ENCODE assay signal across 16 mouse cellular contexts in genomic region chr7:73637101-73637809, GRCm38 (mm10).
DNase-seq lines count a peak whose midpoint lies in the region; ATAC-seq and TF ChIP-seq lines count a peak whose summit lies in the region.
"Had no signal": no experiment of that assay in that cellular context is flagged by ENCODE, and none has a peak within 500 bp of the region (broad histone marks: within the 10 kb centered on the region; RNA-seq: fewer than 3 reads in every experiment).

No protein-coding gene starts in this region.

- no peaks in the 10 kb centered on the region for H3K27me3 ChIP-seq in forebrain, embryonic 14.5 days (replicated peaks; ENCODE audit: control insufficient read depth, insufficient read depth, low read length)
- H3K27me3 ChIP-seq in hindbrain, postnatal 0 days (ENCODE audit: insufficient read depth, low read length) = no peaks in the 10 kb centered on the region
- H3K27me3 ChIP-seq in neural tube, embryonic 14.5 days (ENCODE audit: control insufficient read depth, insufficient read depth, low read length) = no peaks in the 10 kb centered on the region
- H3K27me3 ChIP-seq: embryonic facial prominence, embryonic 13.5 days; kidney, embryonic 15.5 days; limb, embryonic 15.5 days had no signal

- peak overlapping the region; percentile 52; the same call in 1 of the 2 replicates for H3K27ac ChIP-seq in layer of hippocampus, adult 2 months
- peak overlapping the region; percentile 82 for H3K27ac ChIP-seq in forebrain, embryonic 14.5 days (ENCODE audit: low read depth, low read length)
- H3K27ac ChIP-seq in hindbrain, postnatal 0 days = no peak overlapping the region
- H3K27ac ChIP-seq in neural tube, embryonic 14.5 days (ENCODE audit: low read depth, low read length) = 0 out of 2 replicates have a peak overlapping the region, but pooled peaks have one; percentile 40
- H3K27ac ChIP-seq: embryonic facial prominence, embryonic 13.5 days; kidney, embryonic 15.5 days; limb, embryonic 15.5 days had no signal

- H3K4me3 ChIP-seq in layer of hippocampus, adult 2 months = no peak overlapping the region
- H3K4me3 ChIP-seq in forebrain, embryonic 14.5 days (ENCODE audit: low read depth, low read length) = no peak overlapping the region
- no peak overlapping the region for H3K4me3 ChIP-seq in hindbrain, postnatal 0 days (ENCODE audit: low read length)
- H3K4me3 ChIP-seq in neural tube, embryonic 14.5 days (ENCODE audit: low read depth, low read length) = no peak overlapping the region
- H3K4me3 ChIP-seq: embryonic facial prominence, embryonic 13.5 days; kidney, embryonic 15.5 days; limb, embryonic 15.5 days had no signal

- TF ChIP-seq CTCF in layer of hippocampus, adult 2 months (conservative IDR thresholded peaks at IDR 0.05) = no peak
- no peak for TF ChIP-seq CTCF in hindbrain, postnatal 0 days (IDR thresholded peaks at IDR 0.05; ENCODE audit: low read depth)

- no peak for DNase-seq in layer of hippocampus, adult 2 months (ENCODE audit: low spot score in 2 of 2)
- DNase-seq in layer of hippocampus, postnatal 25 days (ENCODE audit: extremely low spot score in 1 of 2, low spot score in 1 of 2) = no peak
- no peak for DNase-seq in forebrain, embryonic 14.5 days (ENCODE audit: low spot score)
- no peak for DNase-seq in hindbrain, postnatal 0 days (ENCODE audit: low spot score)
- no peak for DNase-seq in adrenal gland, postnatal 10 days
- no peak for DNase-seq in kidney, postnatal 4 days
- no peak for DNase-seq in gastrocnemius, postnatal 25 days
- DNase-seq: cerebellum, adult 18-20 months; heart, postnatal 4 days; lung, adult 2 months; thymus, adult 2 months had no signal

- H3K9me3 ChIP-seq in forebrain, embryonic 14.5 days (replicated peaks; ENCODE audit: control insufficient read depth, low read length) = no peaks in the 10 kb centered on the region
- no peaks in the 10 kb centered on the region for H3K9me3 ChIP-seq in hindbrain, postnatal 0 days (ENCODE audit: low read length)
- H3K9me3 ChIP-seq in neural tube, embryonic 14.5 days (ENCODE audit: control insufficient read depth, low read length) = no peaks in the 10 kb centered on the region
- H3K9me3 ChIP-seq: embryonic facial prominence, embryonic 13.5 days; kidney, embryonic 15.5 days; limb, embryonic 15.5 days had no signal

- no peak overlapping the region for H3K9ac ChIP-seq in forebrain, embryonic 14.5 days (ENCODE audit: low read length)
- H3K9ac ChIP-seq in hindbrain, postnatal 0 days (replicated peaks; ENCODE audit: low read length) = no peak overlapping the region
- no peak overlapping the region for H3K9ac ChIP-seq in neural tube, embryonic 14.5 days (replicated peaks; ENCODE audit: low read depth, low read length)
- H3K9ac ChIP-seq: embryonic facial prominence, embryonic 13.5 days; kidney, embryonic 15.5 days; limb, embryonic 15.5 days had no signal

- ATAC-seq in forebrain, embryonic 14.5 days = peak; percentile 90
- peak; percentile 48; the same call in 1 of the 2 replicates for ATAC-seq in hindbrain, postnatal 0 days
- ATAC-seq in neural tube, embryonic 14.5 days (ENCODE audit: low read depth) = no peak; the same call in 1 of the 2 replicates

- H3K4me2 ChIP-seq in forebrain, embryonic 14.5 days (ENCODE audit: low read length) = no peak overlapping the region
- no peak overlapping the region for H3K4me2 ChIP-seq in hindbrain, postnatal 0 days (ENCODE audit: low read depth, low read length)
- no peak overlapping the region for H3K4me2 ChIP-seq in neural tube, embryonic 14.5 days (ENCODE audit: low read depth, low read length)
- H3K4me2 ChIP-seq: embryonic facial prominence, embryonic 13.5 days; heart, embryonic 11.5 days; kidney, embryonic 15.5 days; limb, embryonic 15.5 days had no signal

- peaks cover 29% of the 10 kb centered on the region for H3K4me1 ChIP-seq in forebrain, embryonic 14.5 days (ENCODE audit: control insufficient read depth, insufficient read depth, low read length)
- H3K4me1 ChIP-seq in hindbrain, postnatal 0 days (ENCODE audit: insufficient read depth, low read length) = 0 out of 2 replicates have a peak, but pooled peaks cover 4% of the 10 kb centered on the region
- peaks cover 2% of the 10 kb centered on the region; the same call in 1 of the 2 replicates for H3K4me1 ChIP-seq in neural tube, embryonic 14.5 days (ENCODE audit: control insufficient read depth, insufficient read depth, low read length)
- H3K4me1 ChIP-seq: embryonic facial prominence, embryonic 13.5 days; kidney, embryonic 15.5 days; limb, embryonic 15.5 days had no signal

- H3K36me3 ChIP-seq in forebrain, embryonic 14.5 days (ENCODE audit: control insufficient read depth, insufficient read depth, low read length) = no peaks in the 10 kb centered on the region
- no peaks in the 10 kb centered on the region for H3K36me3 ChIP-seq in hindbrain, postnatal 0 days (ENCODE audit: insufficient read depth, low read length)
- H3K36me3 ChIP-seq in neural tube, embryonic 14.5 days (ENCODE audit: control insufficient read depth, insufficient read depth, low read length) = no peaks in the 10 kb centered on the region
- H3K36me3 ChIP-seq: embryonic facial prominence, embryonic 13.5 days; kidney, embryonic 15.5 days; limb, embryonic 15.5 days had no signal

- 7% methylated on average over 5 of the region's 5 CpGs for WGBS in forebrain, embryonic 14.5 days
- 44% methylated on average over 5 of the region's 5 CpGs for WGBS in hindbrain, postnatal 0 days
- WGBS in neural tube, embryonic 14.5 days = 42% methylated on average over 5 of the region's 5 CpGs
